Mouse (Mus musculus) E14TG2a.4 (cell line): Measurements from ENCODE around the gene Sox5.

ENCODE experiments used
- CTCF ChIP-seq: conservative IDR thresholded peaks from 2 replicates; pipeline ENCODE4 v1.5.1; 2014; ENCODE audit warnings: low read length
- NANOG ChIP-seq: IDR thresholded peaks from 2 replicates; pipeline ENCODE4 v1.6.1; 2014; ENCODE audit warnings: borderline replicate concordance, low read length, mixed read lengths

GRCm38 (mm10) chr6:144168696-144169476, 612.9 kb downstream of the Sox5 start:
- TF ChIP-seq NANOG = no peak
- TF ChIP-seq CTCF = no peak
